Mouse (Mus musculus) c-Kit-positive CD71-positive TER-119-negative erythroid progenitor cells, embryonic 14.5 days (primary cell): ENCODE measurements at regions not wholly inside any gene's neighbourhood (a gene's known extent, or its start where the extent isn't known, plus 50 kb on each side); places are given as distances from the start of the nearest gene placed in this dataset.

Source experiments
- DNase-seq: peaks from one replicate; pipeline ENCODE4 v3.0.0-alpha.2; 2013; ENCODE audit warnings: low read depth

DNA sequence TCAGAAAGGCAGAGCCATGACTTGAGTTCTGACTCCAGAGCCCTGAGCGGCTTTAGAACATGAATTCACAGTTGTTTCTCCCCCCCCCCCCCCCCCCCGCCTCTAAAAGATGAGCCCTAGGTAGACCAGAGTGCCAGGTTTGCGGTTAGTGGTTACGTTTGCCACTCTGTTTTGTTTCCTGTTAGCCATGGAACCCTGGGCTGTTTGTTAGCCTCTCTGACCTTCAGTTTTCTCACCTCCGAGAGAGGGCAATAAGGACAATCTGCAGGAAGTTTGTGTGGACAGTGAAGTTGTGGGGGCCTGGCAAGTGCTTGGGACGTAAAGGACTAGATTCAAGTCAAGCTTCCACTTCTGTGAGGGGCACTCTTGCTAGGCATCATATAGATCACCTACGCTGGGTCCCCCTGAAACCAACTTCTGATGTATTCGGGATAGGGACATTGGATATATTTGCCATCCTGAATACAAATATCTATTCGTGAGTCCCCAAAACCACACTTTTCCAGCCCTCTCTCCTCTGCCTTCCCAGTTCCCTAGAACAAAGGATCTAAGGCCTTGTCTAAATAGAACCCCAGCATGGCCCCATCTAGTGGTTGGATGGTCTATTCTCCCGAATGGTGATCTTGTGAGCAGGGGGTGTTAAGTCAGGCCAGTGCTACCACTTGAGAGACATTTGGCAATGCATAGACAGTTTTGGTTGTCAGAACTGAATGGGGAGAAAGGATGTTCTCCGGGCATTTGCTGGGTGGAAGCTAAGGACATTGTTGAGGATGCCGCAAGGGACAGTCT, 145.4 kb upstream of the Tle3 start:
- DNase-seq, result no peak

DNA sequence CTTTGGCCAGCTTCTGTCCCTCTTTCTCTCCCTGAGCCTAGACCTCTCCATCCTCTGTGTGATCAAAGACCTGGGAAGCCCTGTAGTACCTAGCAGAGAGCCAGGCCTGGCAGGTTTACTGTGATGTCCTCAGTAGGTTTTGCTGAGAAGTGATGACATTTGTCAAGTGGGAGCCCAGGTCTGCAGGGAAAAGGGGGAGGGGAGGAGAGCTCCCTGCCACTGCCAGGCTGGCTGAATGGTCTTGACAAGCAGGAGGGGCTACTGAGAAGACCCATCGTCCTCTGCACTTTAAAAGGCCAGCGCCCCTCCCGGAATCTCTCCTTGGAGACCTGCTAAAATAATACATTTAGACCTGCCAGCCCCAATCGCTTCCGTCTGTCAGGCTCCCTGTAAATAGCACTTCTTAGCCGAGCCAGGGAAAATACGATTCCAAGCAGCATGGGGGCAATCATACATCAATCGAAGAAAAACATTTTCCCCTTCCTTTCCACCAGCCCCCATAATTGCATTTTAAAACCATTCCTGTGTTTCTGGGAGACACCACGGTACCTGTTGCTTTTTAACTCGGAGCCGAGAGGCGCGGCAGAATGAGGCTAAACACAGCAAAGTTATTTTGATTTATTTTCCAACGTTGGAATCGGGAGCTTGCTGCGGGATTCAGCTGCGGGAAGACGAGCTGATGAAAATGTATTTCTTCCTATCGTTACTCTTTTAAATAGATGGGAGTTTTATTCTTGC, 144.5 kb upstream of the Tle3 start:
- no peak for DNase-seq

DNA sequence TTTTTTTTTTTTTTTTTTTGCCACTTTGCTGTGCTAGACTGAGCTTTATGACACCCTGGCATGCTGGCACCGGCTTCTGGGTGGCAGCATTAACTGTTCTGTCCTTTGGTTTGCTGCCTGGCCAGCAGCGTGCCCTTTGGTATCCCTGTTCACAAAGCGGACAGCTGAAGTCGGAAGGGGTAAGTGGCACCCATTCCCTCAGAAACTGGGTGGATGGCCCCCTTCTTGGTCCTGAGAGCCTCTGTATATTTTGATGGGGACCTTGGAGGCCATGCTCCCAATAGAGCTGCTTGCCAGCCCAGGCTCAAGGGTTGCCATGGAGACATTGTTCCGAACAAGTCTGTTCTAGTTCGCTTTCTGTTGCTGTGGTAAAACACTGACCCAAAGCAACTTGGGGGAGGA, 143.9 kb upstream of the Tle3 start:
- DNase-seq, result no peak

DNA sequence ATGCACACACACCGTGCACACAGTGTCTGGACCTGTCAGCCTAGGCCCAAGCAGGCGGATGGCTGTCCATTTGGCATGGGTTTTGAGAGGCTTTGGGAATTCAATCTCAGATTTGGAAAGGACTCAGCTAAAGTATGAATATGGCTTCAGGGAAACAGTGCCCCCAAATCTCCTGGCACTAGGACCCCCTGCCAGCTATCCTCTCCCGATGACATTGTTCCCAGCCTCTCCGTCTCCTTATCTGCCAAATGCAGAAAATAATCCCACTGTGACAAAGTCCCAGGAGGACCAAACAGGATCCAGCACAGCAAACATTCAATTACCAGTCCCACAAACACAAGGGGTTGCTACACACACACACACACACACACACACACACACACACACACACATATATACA, 141.9 kb upstream of the Tle3 start:
- DNase-seq, result no peak

DNA sequence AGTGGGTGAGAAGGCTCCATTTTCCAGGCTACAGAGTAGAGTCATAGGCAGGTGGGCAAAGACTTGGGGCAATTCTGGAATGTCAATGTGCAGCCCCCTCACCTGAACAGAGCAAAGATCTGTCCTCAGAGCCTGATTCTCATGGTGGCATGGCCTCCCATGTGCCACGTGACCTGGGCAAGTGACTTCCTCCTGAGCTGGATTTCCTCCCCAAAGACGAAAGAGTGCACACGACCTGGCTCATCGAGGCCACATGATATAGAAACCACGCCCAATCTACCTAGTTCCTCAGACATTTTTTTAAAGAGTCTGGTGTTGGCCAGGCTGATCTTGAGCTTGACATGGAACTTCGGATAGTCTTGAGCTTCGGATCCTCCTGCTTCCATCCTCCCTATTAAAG, 139.5 kb upstream of the Tle3 start:
- no peak for DNase-seq

DNA sequence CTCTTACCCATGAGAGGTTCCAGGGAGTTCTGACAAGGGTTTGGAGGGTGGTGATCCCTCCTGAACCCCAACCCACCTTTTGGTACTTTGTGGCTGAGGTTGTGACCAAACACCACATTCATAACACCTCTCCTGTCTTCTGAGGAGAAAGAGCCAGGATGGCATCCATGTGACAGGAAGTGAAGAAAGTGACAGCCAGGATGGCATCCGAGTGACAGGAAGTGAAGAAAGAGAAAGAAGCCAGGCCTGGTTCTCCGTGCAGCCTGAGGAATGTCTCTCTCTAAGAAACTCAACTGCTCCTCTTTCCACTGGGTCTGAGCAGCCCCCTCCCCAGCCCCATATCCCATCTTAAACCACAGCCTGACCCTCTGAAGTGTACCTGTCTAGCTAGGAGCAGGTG, 138.9 kb upstream of the Tle3 start:
- no peak for DNase-seq

DNA sequence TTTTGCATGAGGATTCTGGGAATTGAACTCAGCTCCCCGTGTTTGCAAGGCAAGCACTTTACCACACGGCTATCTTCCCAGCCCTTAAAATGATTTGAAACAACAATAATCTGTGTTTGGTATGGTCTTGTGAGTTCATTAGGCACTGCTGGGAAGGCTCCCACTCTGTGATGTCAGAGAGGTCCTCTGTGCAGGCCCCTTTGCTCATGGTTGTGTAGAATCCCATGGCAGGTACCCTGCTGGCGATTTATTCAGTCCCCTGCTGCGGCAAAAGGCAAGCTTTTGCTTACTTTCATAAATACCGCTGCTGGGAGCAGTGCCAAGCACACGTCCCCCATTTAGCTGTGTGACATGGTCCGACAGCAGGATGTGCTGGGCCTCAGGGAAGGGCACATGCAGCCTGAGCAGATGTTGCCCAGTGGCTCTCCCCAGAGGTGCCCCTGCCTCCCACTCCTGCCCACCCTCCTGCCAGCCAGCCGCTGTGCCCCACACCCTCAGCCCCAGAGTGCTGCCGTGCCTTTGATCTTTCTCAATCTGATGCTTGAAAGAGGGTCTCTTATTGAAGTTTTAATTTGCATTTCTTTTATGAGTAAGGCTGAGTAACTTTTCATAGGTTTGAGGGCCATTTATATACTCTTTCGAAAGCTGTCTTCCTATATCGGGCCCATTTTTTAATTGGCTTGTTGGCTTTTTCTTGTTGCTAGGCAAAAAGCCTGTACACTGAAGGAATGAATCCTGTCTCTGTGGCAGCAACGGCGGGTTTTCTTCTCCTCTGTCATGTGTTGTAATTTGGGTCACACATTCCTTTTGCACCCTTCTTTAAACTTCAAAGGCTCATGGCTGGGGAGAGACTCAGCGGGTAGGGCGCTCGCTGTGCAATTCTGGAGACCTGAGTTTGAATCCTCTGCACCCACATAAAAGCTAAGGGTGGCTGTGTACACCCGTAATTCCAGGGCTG, 136.2 kb upstream of the Tle3 start:
- no peak for DNase-seq

DNA sequence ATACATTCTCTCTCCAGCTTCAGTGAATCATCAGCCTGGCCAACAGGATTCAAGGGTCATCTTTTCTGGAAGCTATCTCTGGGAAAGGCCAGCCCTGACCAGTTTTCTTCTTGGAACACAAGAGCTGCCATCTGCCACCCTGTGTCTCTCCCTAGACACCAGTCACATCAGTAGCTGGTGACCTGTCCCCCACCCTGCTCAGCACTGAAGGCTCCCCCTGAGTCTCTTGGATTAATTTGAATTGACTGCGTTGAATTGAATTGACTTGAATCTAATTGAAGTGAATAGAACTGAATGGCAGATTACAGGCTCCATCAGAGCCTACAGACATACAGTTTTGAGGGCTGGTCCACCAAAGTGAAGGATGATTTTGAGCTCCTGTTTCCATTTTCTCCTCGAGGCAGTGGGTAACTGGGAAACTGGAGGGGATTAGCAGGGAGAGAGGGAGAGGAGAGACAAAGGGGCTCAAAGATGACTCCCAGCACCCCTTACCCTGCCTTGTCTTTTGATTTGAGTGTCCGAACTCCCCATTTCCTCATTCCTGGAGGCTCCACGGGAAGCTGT, 133.4 kb upstream of the Tle3 start:
- no peak for DNase-seq

DNA sequence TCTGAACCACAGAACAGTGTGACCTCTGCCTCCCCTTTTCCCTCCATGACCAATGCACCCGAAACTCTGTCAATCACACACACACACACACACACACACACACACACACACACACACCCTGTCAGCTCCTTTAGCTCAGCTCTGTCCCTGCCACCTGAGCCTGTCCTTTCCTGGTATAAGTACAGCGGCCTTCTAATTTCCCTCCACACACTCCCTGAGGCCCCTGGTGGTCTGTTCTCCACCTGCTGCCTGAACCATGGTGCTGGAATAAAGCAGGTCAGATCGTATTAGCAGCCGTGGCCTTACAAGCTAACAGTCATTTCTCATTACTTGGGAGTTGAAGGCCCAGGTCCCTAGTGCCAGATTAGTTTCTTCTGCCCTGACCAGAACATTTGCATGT, 132.8 kb upstream of the Tle3 start:
- DNase-seq, result no peak

DNA sequence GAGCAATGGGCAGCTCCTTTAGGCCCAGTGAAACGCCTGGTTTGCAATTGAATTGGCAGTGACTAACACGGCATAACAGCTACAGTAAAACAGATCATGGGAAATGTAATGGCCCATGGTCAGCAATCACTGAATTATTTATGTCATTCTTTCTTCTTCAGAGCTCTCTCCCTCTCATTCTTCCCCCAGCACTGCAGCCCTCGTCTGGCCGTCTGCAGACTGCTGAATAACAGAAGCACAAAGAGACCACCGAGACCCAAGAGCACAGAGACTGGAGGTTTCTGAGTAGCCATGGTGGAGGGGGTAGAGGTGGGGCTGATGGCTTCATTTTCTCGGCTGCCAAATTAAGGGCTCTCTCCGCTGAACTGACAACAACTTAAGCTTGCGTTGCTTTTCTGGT, 130.7 kb upstream of the Tle3 start:
- no peak for DNase-seq

DNA sequence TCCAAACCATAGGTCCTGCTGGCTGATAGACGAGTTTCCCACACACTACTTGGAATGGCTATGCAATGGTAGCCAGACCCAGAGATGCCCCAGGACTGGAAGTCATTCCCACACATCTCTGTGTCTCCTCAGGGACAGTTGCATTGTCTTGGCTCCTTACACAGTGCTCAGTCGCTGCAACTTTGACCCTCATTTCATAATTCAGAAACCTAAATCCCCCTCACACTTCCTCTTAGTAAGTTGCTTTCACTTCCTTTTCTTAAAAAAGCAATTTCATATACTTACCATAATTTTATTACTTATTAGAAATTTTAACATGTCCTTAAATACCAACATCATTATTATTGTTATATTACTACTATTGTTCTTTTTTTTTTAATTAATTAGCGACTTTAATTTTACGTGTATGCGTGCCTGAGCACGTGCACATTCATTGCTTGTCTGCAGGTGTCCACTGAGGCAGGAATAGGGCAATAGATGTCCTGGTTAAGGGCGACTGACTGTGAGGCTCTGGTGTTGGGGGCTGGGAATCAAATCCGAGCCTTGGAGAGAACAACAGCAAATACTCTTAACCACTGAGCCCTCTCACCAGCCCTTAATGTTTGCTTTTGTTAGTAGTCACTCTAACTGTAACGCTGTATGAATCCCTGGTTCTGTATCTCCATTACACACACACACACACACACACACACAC, 129.9 kb upstream of the Tle3 start:
- DNase-seq, result no peak

DNA sequence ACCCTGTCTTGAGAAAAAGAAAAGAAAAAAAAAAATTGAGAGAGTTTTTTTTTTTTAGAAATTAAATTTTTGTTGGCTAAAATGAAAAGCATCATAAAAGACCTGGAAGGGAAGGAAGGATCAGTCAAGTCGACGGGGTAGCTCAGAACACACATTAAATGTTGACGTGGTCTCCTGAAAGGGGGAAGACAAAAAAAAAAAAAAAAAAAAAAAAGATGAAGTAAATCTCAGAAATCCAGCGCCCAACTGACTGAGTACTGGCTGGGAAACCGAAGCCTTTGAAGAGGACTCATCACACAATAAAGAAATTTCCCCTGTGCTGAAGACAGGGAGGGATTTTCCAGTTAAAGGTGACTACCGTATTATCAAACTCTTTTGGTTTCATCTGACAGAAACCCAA, 128.9 kb upstream of the Tle3 start:
- no peak for DNase-seq

DNA sequence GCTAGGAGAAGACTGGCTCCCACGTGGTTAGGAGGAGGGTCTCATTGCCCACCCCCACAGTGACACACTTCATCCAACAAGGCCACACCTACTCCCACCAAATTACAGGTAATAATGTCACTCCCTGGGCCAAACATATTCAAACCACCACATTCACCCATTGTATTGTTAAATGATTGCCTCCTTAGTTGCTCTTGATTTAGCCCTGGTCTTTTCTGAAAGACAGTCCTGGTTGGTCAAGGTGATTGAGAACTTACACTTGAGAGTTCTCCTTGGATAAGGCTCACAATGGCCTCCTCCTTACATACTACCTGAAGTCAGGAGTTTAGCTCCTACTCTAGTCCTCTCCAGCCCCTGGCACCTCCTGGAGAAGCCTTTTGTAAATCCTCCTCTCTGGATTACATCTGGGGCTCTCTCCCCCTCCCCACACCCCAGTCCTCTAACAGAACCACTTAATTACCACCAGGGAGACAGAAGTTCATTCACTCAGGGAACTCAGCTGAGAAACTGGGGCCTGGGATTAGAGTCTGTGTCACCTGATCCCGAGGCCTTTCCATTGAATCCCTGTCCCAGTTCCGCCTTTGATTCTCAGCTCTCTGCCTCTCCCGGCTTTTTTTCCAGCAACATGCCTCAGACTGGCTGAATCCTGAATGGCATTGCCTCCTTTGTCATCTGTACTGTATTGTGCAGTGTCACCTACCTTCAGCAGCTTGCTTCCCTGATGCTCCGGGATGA, 122.3 kb upstream of the Tle3 start:
- no peak for DNase-seq

DNA sequence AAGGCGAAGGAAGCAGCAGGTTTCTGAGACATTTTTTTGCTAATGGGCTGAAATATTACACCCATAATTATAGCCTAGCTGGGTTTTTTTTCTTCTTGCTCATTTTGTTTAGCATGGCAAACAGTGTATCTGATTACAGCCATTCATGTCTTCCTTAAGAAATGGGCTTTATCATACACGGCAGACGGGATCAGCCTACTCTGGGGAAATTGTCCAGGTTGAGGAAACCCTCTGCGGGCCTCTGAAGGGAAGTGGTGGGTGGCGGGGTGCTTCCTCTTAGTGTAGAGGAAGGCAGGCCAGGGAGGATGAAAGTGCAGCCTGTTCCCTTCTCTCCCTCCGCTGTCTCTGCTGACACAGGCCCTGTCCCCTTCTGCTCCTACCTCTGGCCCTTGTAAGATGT, 120.6 kb upstream of the Tle3 start:
- DNase-seq, result no peak

DNA sequence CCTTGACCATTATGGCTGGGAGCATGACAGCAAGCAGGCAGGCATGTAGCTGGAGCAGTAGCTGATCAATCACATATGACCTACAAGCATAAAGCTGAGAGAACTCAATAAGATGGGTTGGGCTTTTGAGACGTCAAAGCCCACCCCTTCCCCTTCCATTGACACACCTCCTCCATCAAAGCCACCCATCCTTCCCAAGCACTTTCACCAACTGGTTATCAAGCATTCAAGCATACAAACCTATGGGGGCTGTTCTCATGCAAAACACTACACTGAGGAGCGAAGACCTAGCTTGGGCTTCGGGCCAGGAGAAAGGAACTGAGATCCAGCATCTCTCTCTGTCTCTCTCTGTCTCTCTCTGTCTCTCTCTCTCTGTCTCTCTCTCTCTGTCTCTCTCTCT, 118.4 kb upstream of the Tle3 start:
- no peak for DNase-seq

DNA sequence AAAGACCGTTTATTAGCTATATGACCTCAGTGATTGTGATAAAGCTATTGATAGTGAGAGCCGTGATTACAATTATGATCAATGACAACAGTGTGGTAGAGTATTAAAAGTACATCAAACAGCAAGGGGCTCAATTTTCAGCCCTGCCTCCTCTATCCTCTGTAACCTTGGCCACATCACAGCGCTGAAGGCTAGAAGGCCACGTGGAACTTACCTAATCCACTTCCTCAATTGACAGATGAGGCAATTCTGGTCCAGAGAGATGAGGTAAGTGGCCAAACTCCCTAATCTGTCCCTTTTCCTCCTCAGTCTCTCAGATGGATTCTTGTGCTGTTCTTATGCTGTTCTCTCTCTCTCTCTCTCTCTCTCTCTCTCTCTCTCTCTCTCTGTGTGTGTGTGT, 114.7 kb upstream of the Tle3 start:
- no peak for DNase-seq

DNA sequence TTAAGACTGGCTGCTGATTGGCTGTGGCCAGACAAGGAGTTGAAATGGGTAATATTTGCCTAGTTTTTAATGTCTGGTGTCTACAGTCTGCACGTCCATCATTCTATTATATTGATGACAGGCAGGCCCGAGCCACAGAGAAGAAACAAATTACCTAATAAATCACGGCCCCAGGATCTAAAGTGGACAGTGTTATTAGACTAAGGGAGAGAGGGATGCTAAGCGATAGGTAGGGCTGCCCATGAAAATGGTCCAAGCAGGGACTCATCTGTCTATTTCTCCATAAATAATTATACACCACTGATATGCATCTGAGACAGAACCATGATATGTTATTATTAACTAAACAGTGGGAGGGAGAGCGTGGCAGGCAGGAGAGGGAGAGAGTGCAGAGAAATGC, 114.1 kb upstream of the Tle3 start:
- no peak for DNase-seq

DNA sequence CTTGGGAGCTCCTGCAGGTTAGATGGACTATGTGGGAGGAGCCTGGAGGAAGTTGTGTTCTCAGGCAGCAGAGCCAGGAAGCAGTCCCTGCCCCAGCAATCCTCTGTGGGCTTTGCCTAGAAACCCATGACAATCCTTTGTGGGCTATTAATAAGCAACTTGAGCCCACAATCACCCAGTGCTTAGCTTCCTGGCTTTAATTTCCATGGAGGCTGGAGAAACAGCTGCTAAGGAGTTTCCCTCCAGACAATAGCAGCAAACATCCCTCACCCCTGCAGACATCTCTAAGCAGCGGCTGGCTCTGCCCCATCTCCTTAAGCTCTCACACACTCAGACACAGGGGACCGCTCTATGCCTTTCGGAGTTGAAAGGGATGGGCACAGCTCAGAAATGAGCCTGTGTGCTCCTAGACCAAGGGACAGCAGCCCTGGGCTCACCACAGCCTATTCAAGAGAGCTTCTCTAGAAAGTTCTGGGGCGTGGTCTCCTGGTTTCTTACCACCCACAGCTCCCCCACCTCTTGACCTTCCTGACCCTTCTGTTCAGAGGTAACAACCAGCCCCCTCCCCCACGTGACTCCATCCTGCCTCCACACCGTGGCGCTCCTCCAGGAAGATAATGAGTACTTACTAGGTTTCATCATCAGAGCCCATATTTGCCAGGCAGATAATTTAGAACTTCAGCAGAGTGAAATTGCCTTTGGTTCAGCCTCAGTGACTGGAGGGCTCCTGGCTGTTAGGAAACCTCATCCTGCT, 112.6 kb upstream of the Tle3 start:
- no peak for DNase-seq

DNA sequence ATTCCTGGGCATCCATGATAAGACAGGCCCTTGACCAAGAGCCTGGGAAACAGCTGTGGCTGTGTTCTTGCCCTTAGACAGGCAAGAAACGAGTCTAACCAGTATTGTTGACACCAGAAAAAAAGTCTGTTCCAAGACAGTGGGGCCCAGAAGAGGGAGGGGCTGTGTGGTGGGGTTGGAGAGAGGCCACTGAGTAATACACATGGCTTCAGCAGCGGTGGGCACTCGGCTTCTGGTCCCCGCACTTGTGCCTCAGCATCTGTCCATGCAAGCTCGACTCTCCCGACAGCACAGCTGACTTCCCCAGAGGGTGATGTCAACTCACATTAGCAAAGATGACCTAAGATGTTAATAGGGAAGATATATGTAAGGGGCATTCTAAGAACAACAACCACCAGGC, 110.9 kb upstream of the Tle3 start:
- DNase-seq, result no peak

DNA sequence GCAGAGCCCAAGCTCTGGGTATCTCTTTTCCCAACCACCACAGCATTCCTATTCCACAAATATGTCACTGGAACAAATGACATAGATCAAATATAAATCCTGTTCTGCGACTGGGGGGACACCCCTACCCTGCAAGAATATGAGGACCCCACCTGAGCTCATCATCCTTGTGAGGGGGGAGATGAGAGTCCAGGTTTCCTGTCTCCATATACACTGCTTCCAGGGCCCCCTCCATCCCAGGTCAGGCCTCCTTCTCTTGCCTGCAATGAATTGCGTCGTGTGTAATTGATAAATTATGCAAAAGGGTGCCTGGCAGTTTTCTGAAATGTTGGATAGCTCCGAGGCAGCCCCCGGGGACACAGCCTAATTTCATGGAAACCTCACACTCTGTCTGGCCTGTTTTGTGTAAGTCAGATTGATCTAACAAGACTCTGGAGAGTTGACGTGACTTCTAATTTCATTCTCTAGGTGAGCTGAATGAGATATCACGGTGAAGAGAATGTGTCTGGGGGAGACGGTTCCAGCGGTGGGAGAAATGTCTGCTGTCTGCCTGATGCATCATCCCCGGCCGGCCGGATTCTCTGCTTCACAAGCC, 110.3 kb upstream of the Tle3 start:
- no peak for DNase-seq
